In genomic region chr16:31200790-31201567, GRCm38 (mm10) we compare ENCODE assay signal across 8 mouse cellular contexts. TPM values are rescaled to one million over a fixed set of nuclear protein-coding genes. Genes with fewer than 3 reads are reported as not detected.
DNase-seq lines count a peak whose midpoint lies in the region; ATAC-seq and TF ChIP-seq lines count a peak whose summit lies in the region.

Acap2 (minus strand) TSS chr16:31201245.

- no peaks in the 10 kb centered on the region for H3K36me3 ChIP-seq in embryonic facial prominence, embryonic 13.5 days
- no peaks in the 10 kb centered on the region for H3K36me3 ChIP-seq in kidney, adult 2 months (ENCODE audit: control insufficient read depth, insufficient read depth, low read length)
- no peaks in the 10 kb centered on the region for H3K36me3 ChIP-seq in limb, embryonic 12.5 days
- no peaks in the 10 kb centered on the region for H3K36me3 ChIP-seq in midbrain, embryonic 15.5 days (replicated peaks)
- H3K36me3 ChIP-seq in spleen, adult 2 months (ENCODE audit: control insufficient read depth, insufficient read depth, low read length) = no peaks in the 10 kb centered on the region

- H3K4me2 ChIP-seq in embryonic facial prominence, embryonic 13.5 days = peak within 1 kb of the TSS; percentile 77
- peak within 1 kb of the TSS; percentile 86 for H3K4me2 ChIP-seq in limb, embryonic 12.5 days
- H3K4me2 ChIP-seq in midbrain, embryonic 15.5 days = peak within 1 kb of the TSS; percentile 68

- no peaks in the 10 kb centered on the region for H3K9me3 ChIP-seq in embryonic facial prominence, embryonic 13.5 days
- H3K9me3 ChIP-seq in limb, embryonic 12.5 days = no peaks in the 10 kb centered on the region
- no peaks in the 10 kb centered on the region for H3K9me3 ChIP-seq in midbrain, embryonic 15.5 days

- H3K9ac ChIP-seq in embryonic facial prominence, embryonic 13.5 days = peak within 1 kb of the TSS; percentile 91
- H3K9ac ChIP-seq in limb, embryonic 12.5 days (replicated peaks) = peak within 1 kb of the TSS; percentile 89
- peak within 1 kb of the TSS; percentile 97 for H3K9ac ChIP-seq in midbrain, embryonic 15.5 days

- no peaks in the 10 kb centered on the region for H3K27me3 ChIP-seq in embryonic facial prominence, embryonic 13.5 days
- H3K27me3 ChIP-seq in kidney, adult 2 months (replicated peaks; ENCODE audit: control insufficient read depth, insufficient read depth, low read length) = no peaks in the 10 kb centered on the region
- H3K27me3 ChIP-seq in limb, embryonic 12.5 days = no peaks in the 10 kb centered on the region
- H3K27me3 ChIP-seq in midbrain, embryonic 15.5 days (replicated peaks) = no peaks in the 10 kb centered on the region
- H3K27me3 ChIP-seq in spleen, adult 2 months (ENCODE audit: control insufficient read depth, insufficient read depth, low read length) = no peaks in the 10 kb centered on the region

- H3K27ac ChIP-seq in embryonic facial prominence, embryonic 13.5 days = peak within 1 kb of the TSS; percentile 91
- H3K27ac ChIP-seq in kidney, adult 2 months (ENCODE audit: insufficient read depth, low read depth, low read length) = peak within 1 kb of the TSS; percentile 51
- peak within 1 kb of the TSS; percentile 87 for H3K27ac ChIP-seq in limb, embryonic 12.5 days
- H3K27ac ChIP-seq in midbrain, embryonic 15.5 days = peak within 1 kb of the TSS; percentile 95
- peak within 1 kb of the TSS; percentile 90 for H3K27ac ChIP-seq in spleen, adult 2 months (ENCODE audit: insufficient read depth, low read length)

- peak within 1 kb of the TSS; percentile 90 for H3K4me3 ChIP-seq in embryonic facial prominence, embryonic 13.5 days
- peak within 1 kb of the TSS; percentile 95 for H3K4me3 ChIP-seq in kidney, adult 2 months (ENCODE audit: insufficient read depth, low read depth, low read length)
- peak within 1 kb of the TSS; percentile 83 for H3K4me3 ChIP-seq in limb, embryonic 12.5 days (replicated peaks)
- H3K4me3 ChIP-seq in midbrain, embryonic 15.5 days = peak within 1 kb of the TSS; percentile 100
- peak within 1 kb of the TSS; percentile 73 for H3K4me3 ChIP-seq in spleen, adult 2 months (ENCODE audit: extremely low read depth, insufficient read depth, insufficient read length)

- DNase-seq in 3134 (ENCODE audit: extremely low read depth, insufficient read length, low spot score) = peak; percentile 99
- DNase-seq in adrenal gland, postnatal 36 days = peak; percentile 99
- DNase-seq in heart, adult 18-20 months = peak; percentile 97 to 99
- peak; percentile 99 for DNase-seq in kidney, adult 2 months
- DNase-seq in spleen, adult 2 months (ENCODE audit: low read depth in 1 of 2, low spot score in 2 of 2) = peak; percentile 95 to 98

- TF ChIP-seq POLR2A in kidney, adult 2 months (IDR thresholded peaks at IDR 0.05; ENCODE audit: low read depth, low read length) = peak; percentile 87
- peak; percentile 98 for TF ChIP-seq POLR2A in spleen, adult 2 months (IDR thresholded peaks at IDR 0.05; ENCODE audit: low read depth, low read length)

- WGBS in embryonic facial prominence, embryonic 13.5 days = under 1% methylated on average over 73 of the region's 73 CpGs
- WGBS in kidney, adult 2 months = under 1% methylated on average over 73 of the region's 73 CpGs
- WGBS in limb, embryonic 12.5 days = under 1% methylated on average over 73 of the region's 73 CpGs
- WGBS in midbrain, embryonic 15.5 days = under 1% methylated on average over 64 of the region's 73 CpGs
- under 1% methylated on average over 73 of the region's 73 CpGs for WGBS in spleen, adult 2 months

- no peak for TF ChIP-seq CTCF in kidney, adult 2 months (conservative IDR thresholded peaks at IDR 0.05; ENCODE audit: insufficient read depth, insufficient read length, low read depth, low read length)
- TF ChIP-seq CTCF in spleen, adult 2 months (IDR thresholded peaks at IDR 0.05; ENCODE audit: extremely low read depth, insufficient read depth, insufficient read length, insufficient replicate concordance) = no peak

- peak; percentile 99 for ATAC-seq in embryonic facial prominence, embryonic 13.5 days (ENCODE audit: insufficient number of reproducible peaks, insufficient read depth, low FRiP score, low TSS enrichment, low read depth)
- peak; percentile 97 for ATAC-seq in limb, embryonic 12.5 days (ENCODE audit: insufficient number of reproducible peaks, insufficient read depth, low FRiP score, low TSS enrichment, low read depth)
- ATAC-seq in midbrain, embryonic 15.5 days (replicated peaks) = peak; percentile 99

- H3K4me1 ChIP-seq in embryonic facial prominence, embryonic 13.5 days = peaks cover 17% of the 10 kb centered on the region
- H3K4me1 ChIP-seq in kidney, adult 2 months (ENCODE audit: control insufficient read depth, insufficient read depth, low read length) = peaks cover 10% of the 10 kb centered on the region; the same call in 1 of the 2 replicates
- H3K4me1 ChIP-seq in limb, embryonic 12.5 days (replicated peaks) = peaks cover 10% of the 10 kb centered on the region
- H3K4me1 ChIP-seq in midbrain, embryonic 15.5 days = peaks cover 19% of the 10 kb centered on the region
- peaks cover 5% of the 10 kb centered on the region for H3K4me1 ChIP-seq in spleen, adult 2 months (ENCODE audit: control insufficient read depth, insufficient read depth, insufficient read length)

RNA-seq across cellular contexts. Expression of gene Acap2, which starts in this region (rescaled TPM):
- 10 to 100 TPM; 41.2 to 49.0 TPM for total RNA-seq in adrenal gland, postnatal 36 days (2021)
- polyA plus RNA-seq in embryonic facial prominence, embryonic 13.5 days (2015; fragmentation: Nextera tagmentation; extraction: Ambion mirVana) = 22.6 and 25.1 TPM in 2 replicates
- total RNA-seq in heart, adult 18-20 months (2021) = 10 to 100 TPM; 16.8 to 18.7 TPM
- polyA plus RNA-seq in kidney, adult 2 months (2012; rRNA removed) = 7.7 and 8.6 TPM in 2 replicates
- 20.4 and 20.7 TPM in 2 replicates for polyA plus RNA-seq in limb, embryonic 12.5 days (2016; fragmentation: Nextera tagmentation; extraction: Ambion mirVana)
- polyA plus RNA-seq in midbrain, embryonic 15.5 days (2015; fragmentation: Nextera tagmentation; extraction: Ambion mirVana) = 10.1 and 11.3 TPM in 2 replicates
- polyA plus RNA-seq in spleen, adult 2 months (2012; rRNA removed) = 9.2 and 9.6 TPM in 2 replicates

Comparison
In these comparisons a context has a peak if more than half of its experiments do, and no peak if none do; other contexts are left out.
1. Peak in every context shown above with its lines: DNase-seq, ATAC-seq, H3K4me3 ChIP-seq and H3K27ac ChIP-seq.